Mouse (Mus musculus) testis, adult 2 months (tissue): Measurements from ENCODE around the gene Sephs2.
A peak's percentile ranks its signal among the peaks of the same experiment; 100 is the strongest.

Experiments
- CTCF ChIP-seq: fragments of 200-500 bp; IDR thresholded peaks from 2 replicates; pipeline ENCODE4 v1.5.1; 2012; ENCODE audit warnings: low read depth, mild to moderate bottlenecking, inconsistent platforms, low read length, moderate library complexity; ENCODE audit not compliant: control insufficient read depth, insufficient read depth, insufficient replicate concordance
- POLR2A ChIP-seq: fragments of 200-500 bp; IDR thresholded peaks from 2 replicates; pipeline ENCODE4 v1.6.1; 2012; ENCODE audit warnings: low read depth, mild to moderate bottlenecking, inconsistent platforms, low read length, moderate library complexity; ENCODE audit not compliant: control insufficient read depth

- TF ChIP-seq CTCF, result peak; percentile 66; the same call in 1 of the 2 replicates
- peak; percentile 77 for TF ChIP-seq POLR2A
These were observed 13.3 kb downstream of the Sephs2 start, which contains the start of gene Dctpp1 for GRCm38 (mm10) chr7:127260309-127261111.
